Mouse (Mus musculus) retina, adult 2 months (tissue): ENCODE results near the gene Fam174b.

Experiments
- DNase-seq: peaks from one replicate; pipeline ENCODE4 v3.0.0-alpha.2; 2012; ENCODE audit warnings: low read depth, low spot score

The Fam174b gene

GRCm38 (mm10) chr7:73814454-73814853 is 74.4 kb downstream of the Fam174b start:
- DNase-seq: no peak

DNA sequence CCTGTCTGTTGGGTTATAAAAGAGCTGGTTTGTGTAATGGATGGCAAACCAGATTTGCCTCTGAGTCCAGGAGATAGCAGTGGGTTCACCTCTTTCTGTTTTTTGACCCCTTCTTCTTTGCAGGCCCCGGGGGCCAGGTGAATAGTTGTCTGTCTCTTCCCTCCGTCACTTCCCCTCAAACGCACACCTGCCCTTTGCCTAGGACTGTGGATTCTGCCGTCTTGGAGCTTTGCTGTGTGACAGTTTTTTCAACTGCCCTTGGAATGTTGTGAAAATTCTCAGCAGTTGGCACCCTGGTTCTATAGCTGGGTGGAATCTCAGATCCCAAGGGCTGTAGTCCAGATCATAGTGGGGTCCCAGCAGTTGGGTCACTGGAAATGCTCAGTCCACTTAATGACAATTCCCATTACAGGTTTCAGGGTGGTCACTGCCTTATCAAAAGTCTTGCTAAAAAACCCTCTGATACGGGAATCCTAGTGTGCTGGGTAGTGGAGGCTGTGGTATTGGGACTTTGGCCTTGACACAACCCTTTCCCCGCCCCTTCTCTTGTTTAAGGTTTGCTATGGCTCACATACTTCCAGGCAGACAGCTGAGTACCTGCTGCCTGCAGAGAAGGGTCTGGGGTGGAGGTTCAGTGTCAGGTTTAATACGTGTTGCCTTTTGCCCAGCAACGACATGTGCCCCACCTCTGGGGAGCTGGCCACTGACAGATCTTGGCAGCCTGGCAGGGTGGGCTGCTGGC is 76.3 kb downstream of the Fam174b start:
- DNase-seq: no peak

GRCm38 (mm10) chr7:73819366-73819765 is 79.3 kb downstream of the Fam174b start:
- no peak for DNase-seq
